Mouse (Mus musculus) thymus, adult 2 months (tissue): Measurements from ENCODE around the gene Nacc2. TPM values are rescaled to one million over a fixed set of nuclear protein-coding genes. Genes with fewer than 3 reads are reported as not detected.

ENCODE experiments used
- DNase-seq: peaks from one replicate; pipeline ENCODE4 v3.0.0; 2021
- H3K27ac ChIP-seq: fragments of 200-500 bp; 2 replicates; pipeline ENCODE4 v1.5.1; 2012; ENCODE audit warnings: low read length, control low read depth; ENCODE audit not compliant: control insufficient read depth, insufficient read depth
- H3K27me3 ChIP-seq: fragments of 200-500 bp; 2 replicates; pipeline ENCODE4 v1.6.1; 2012; ENCODE audit warnings: mild to moderate bottlenecking, low read length, moderate library complexity, mixed read lengths; ENCODE audit not compliant: control insufficient read depth, insufficient read depth
- H3K36me3 ChIP-seq: fragments of 200-500 bp; 2 replicates; pipeline ENCODE4 v1.6.1; 2012; ENCODE audit warnings: mild to moderate bottlenecking, low read length, moderate library complexity; ENCODE audit not compliant: control insufficient read depth, insufficient read depth
- H3K4me1 ChIP-seq: fragments of 200-500 bp; replicated peaks from 2 replicates; pipeline ENCODE4 v1.6.1; 2012; ENCODE audit warnings: low read length; ENCODE audit not compliant: control insufficient read depth, insufficient read depth
- H3K4me3 ChIP-seq: fragments of 200-500 bp; 2 replicates; pipeline ENCODE4 v1.5.1; 2012; ENCODE audit warnings: mild to moderate bottlenecking, low read length, control low read depth, moderate library complexity; ENCODE audit not compliant: control insufficient read depth, insufficient read depth
- CTCF ChIP-seq: fragments of 200-500 bp; IDR thresholded peaks from 2 replicates; pipeline ENCODE4 v1.5.1; 2012; ENCODE audit warnings: mild to moderate bottlenecking, control low read depth, low read length, moderate library complexity, borderline replicate concordance; ENCODE audit not compliant: control insufficient read depth, poor library complexity, insufficient read depth; ENCODE audit errors: extremely low read depth
- POLR2A ChIP-seq: fragments of 200-500 bp; IDR thresholded peaks from 2 replicates; pipeline ENCODE4 v1.6.1; 2012; ENCODE audit warnings: mild to moderate bottlenecking, low read length, control low read depth, moderate library complexity; ENCODE audit not compliant: control insufficient read depth, poor library complexity, insufficient read depth; ENCODE audit errors: extremely low read depth
- WGBS: fragments of 180-500 bp; shearing (Covaris S2); methylation state at CpG from one replicate; pipeline ENCODE4 v1.1.7; 2018; 5-methylcytosine and 5-hydroxymethylcytosine counted together
- polyA plus RNA-seq: library from polyadenylated mRNA; depleted of rRNA; stranded (reverse); fragments of >200 nt; gene quantifications from 2 replicates; pipeline ENCODE4 v1.2.3, GENCODE M21; 2012; rRNA removed

The Nacc2 gene
- 12.6 and 13.8 TPM in 2 replicates for polyA plus RNA-seq

GRCm38 (mm10) chr2:26123079-26123648, at the start of gene Nacc2:
Nacc2 (minus strand) TSS chr2:26123220.
- no peak within 1 kb of the TSS for H3K27ac ChIP-seq
- H3K4me3 ChIP-seq = peak within 1 kb of the TSS; percentile 24
- no peaks in the 10 kb centered on the region; the same call in 1 of the 2 replicates for H3K27me3 ChIP-seq
- 43% methylated on average over 9 of the region's 9 CpGs for WGBS
- TF ChIP-seq CTCF (no peak), POLR2A (no peak)
- no peak for DNase-seq
- H3K36me3 ChIP-seq = no peaks in the 10 kb centered on the region
- no peaks in the 10 kb centered on the region; the same call in 1 of the 2 replicates for H3K4me1 ChIP-seq

GRCm38 (mm10) chr2:26172166-26172565, 49.1 kb upstream of the Nacc2 start:
- no peaks in the 10 kb centered on the region for H3K4me1 ChIP-seq
- 92% methylated on average over 2 of the region's 2 CpGs for WGBS
- no peak overlapping the region for H3K4me3 ChIP-seq
- no peaks in the 10 kb centered on the region for H3K27me3 ChIP-seq
- no peak for DNase-seq
- TF ChIP-seq POLR2A (no peak), CTCF (no peak)
- H3K36me3 ChIP-seq = no peaks in the 10 kb centered on the region
- H3K27ac ChIP-seq = no peak overlapping the region

GRCm38 (mm10) chr2:26170376-26170775, 47.4 kb upstream of the Nacc2 start:
- Histone ChIP-seq H3K27me3 (no peaks in the 10 kb centered on the region), H3K4me1 (no peaks in the 10 kb centered on the region), H3K4me3 (no peak overlapping the region), H3K27ac (no peak overlapping the region), H3K36me3 (no peaks in the 10 kb centered on the region)
- TF ChIP-seq CTCF = no peak
- no peak for TF ChIP-seq POLR2A
- DNase-seq = no peak
- 66% methylated on average over 2 of the region's 2 CpGs for WGBS

GRCm38 (mm10) chr2:26168843-26169579, 46.0 kb upstream of the Nacc2 start:
- no peaks in the 10 kb centered on the region for H3K36me3 ChIP-seq

GRCm38 (mm10) chr2:26166890-26167289, 43.9 kb upstream of the Nacc2 start:
- 85% methylated on average over 3 of the region's 3 CpGs for WGBS
- Histone ChIP-seq H3K36me3 (no peaks in the 10 kb centered on the region), H3K4me1 (no peaks in the 10 kb centered on the region), H3K27me3 (no peaks in the 10 kb centered on the region), H3K27ac (no peak overlapping the region), H3K4me3 (no peak overlapping the region)
- DNase-seq = no peak
- no peak for TF ChIP-seq POLR2A
- no peak for TF ChIP-seq CTCF

More at GRCm38 (mm10) chr2:26168843-26169579, 46.0 kb upstream of the Nacc2 start:
- H3K27ac ChIP-seq = no peak overlapping the region
- H3K4me1 ChIP-seq = no peaks in the 10 kb centered on the region
- TF ChIP-seq POLR2A = no peak
- TF ChIP-seq CTCF = no peak
- no peaks in the 10 kb centered on the region for H3K27me3 ChIP-seq
- DNase-seq = no peak
- WGBS = 73% methylated on average over 11 of the region's 11 CpGs
- no peak overlapping the region for H3K4me3 ChIP-seq

- DNase-seq = no peak
- Histone ChIP-seq H3K27ac (no peak overlapping the region), H3K4me1 (0 out of 2 replicates have a peak, but pooled peaks cover 5% of the 10 kb centered on the region), H3K27me3 (no peaks in the 10 kb centered on the region), H3K4me3 (no peak overlapping the region), H3K36me3 (no peaks in the 10 kb centered on the region)
- TF ChIP-seq CTCF = no peak
- TF ChIP-seq POLR2A = no peak
- WGBS = 96% methylated on average over 9 of the region's 9 CpGs
These were observed 35.0 kb upstream of the Nacc2 start for GRCm38 (mm10) chr2:26158064-26158463.
